Mouse (Mus musculus) frontal cortex, adult 2 months (tissue): ENCODE measurements around the gene Chkb. TPM values are rescaled to one million over a fixed set of nuclear protein-coding genes. Genes with fewer than 3 reads are reported as not detected.
A peak's percentile ranks its signal among the peaks of the same experiment; 100 is the strongest.

Experiments
- DNase-seq, 2 experiments: peaks; one replicate each; pipeline ENCODE4 v3.0.0; 2022; ENCODE audit warnings: low spot score in 1 of 2; ENCODE audit errors: extremely low spot score in 1 of 2
- polyA plus RNA-seq: library from polyadenylated mRNA; depleted of rRNA; stranded (reverse); fragments of >200 nt; gene quantifications from 2 replicates; pipeline ENCODE4 v1.2.3, GENCODE M21; 2012; rRNA removed

Gene Chkb
- polyA plus RNA-seq, result 66.1 and 70.7 TPM in 2 replicates

DNA sequence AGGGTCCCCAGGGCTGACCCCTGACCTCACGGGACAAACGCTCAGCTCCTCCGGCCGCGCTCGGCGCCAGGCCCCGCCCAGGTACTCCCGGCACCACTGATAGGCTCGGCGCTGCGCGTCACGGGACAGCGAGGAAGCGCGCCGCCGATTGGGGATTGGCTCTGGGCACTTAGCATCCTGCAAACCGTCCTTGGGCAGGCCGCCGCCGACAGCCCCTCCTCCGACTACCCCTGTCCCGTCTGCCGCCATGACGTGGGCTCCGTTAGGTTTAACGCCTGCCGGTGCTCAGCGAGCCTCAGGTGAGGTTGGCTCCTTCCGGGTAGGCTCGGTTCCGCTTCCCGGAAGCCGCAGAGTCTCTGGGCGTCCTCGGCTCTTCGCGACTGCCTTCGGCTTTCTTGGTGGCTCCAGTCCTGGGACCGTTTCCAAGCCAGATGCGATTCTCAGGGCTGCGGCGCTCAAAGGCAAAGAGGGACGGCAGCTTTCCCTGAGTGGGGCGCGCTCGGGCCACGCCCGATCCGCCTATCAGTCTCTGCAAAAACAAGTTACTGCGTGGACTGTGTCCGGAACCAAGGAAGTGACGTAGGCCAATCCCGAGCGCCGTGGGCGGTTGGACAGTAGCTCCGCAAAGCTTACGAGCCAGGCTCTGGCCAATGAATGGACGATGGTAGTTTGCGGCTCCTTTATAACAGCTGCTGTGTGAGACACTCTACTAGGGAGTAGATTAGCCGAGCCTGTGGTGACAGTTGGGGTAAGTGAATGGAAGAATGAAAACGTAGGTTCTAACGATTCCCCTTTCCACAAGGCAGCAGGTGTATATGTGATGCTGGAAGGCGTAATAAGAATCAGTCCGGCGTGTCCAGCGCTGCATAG, at the start of gene Chkb, which contains the start of the genes C730034F03Rik and Gm44502:
Gene Chkb, minus strand, starts transcription at position 557 of the 870 bp plus-strand sequence.
Gene C730034F03Rik, plus strand, starts transcription at position 238 of the 870 bp plus-strand sequence.
Gene Gm44502, minus strand, starts transcription at position 345 of the 870 bp plus-strand sequence.
- peak; percentile 93 to 97 for DNase-seq

DNA sequence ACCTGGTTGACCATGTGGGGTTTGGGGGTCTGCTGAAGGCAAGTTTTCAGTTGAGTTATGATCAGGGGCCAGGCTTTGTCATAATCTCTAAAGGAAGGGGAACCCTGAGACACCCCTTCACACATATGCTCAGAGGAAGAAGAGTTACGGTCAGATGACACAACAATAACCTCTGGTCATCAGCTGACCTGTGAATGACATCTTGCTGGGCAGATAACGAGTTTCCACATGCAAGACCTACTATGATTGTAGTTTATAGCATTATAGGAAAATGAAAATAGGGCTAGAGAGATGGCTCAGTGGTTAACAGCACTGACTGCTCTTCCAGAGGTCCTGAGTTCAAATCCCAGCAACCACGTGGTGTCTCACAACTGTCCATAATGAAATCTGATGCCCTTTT, 48.9 kb upstream of the Chkb start:
- no peak for DNase-seq

DNA sequence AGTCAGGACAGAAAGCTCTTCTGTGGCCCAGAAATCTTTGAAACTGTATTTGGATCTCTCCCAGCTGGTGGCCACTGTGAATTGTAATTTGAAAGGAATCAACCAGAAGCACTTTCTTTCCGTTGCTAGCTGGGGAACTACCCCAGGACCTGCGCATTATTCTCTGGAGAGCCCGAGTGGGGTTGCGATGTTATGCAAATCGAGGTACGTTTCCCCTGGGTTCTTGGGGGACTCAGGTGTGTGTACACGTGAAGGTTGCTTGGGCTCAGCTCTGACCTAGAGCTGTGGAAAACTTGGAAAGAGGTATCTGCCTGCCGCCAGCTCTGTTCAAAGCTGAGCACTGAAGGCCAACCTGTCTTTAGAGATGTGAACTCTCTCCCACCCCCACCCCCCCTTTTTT, 48.1 kb upstream of the Chkb start:
- no peak for DNase-seq

DNA sequence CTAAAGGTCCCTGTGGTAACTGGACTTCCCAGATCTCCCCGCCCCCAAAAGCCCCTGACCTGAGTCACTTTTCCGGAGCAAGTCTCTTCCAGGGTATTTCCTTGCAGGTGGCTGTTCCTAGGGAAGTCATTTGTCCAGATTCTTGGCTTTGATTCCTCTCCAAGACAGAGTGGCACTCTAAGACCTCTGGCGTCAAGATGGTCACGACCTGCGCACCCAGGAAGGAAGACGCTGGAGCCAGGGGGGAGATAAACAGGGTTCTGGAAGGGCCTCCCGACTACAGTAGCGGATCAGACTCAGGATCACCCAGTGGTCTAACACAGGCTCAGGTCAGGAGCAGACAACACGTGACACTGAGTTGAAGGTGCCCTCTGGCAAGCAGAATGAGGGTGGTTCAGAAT, 47.4 kb upstream of the Chkb start, which contains the start of gene Arsa:
Gene Arsa, minus strand, starts transcription at position 335 of the 401 bp plus-strand sequence.
- no peak for DNase-seq

DNA sequence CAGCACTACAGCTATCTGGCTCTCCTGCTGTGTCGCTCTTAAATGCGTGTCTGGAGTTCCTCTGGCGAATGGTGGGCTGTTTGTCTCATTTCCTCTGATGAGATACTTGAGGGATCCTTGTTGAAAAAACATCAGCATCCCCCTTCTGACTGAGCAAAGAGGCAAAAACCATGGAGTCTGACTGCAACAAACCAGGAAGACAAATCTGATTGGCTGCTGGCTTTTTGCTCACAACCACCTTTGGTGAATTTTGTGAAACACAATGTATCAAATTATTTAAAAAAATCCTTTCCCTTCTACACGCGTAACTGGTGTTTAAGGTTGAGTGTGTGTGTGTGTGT, 46.7 kb upstream of the Chkb start:
- no peak for DNase-seq

DNA sequence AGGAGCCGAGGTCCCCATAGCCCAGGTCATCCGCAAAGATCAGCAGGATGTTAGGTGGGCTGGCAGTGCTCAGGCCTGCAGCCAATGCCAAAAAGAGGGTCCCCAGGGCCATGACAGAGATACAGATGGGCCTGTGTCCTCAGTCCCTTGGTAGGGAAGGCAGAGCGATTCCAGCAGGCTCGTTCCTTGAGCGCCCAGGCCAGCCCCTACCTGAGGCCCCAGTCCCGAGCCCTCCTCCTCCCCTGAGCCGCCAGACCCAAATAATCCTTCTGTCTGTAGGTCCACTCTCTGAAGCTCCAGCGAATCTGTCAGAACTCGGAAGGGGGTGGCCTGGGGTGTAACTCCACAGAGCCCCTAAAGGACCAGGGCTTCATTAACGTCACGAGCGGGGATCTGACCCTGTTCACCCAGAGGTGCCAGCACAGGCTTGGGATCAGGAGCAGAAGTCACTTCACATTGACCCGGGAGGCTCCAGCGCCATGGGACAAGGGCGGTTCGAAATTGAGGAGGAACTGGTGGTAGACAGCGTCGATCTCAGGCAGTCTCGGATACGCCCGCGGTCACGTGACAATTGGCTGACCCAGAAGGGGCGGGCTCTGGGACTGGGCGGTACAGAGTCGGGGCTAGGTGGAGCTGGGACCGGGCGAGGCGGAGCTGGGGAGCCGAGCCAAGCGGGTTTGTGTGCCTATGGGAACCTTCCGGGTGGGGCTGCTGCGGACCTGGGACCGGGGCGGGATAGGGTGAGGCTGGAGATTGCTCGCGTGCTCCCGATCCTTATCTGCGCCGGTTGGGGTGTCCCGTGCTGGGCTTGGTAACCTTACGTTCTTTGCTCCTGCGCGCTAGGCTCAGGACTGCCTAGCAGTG, 46.1 kb upstream of the Chkb start:
- DNase-seq, result peak; percentile 86 to 92

DNA sequence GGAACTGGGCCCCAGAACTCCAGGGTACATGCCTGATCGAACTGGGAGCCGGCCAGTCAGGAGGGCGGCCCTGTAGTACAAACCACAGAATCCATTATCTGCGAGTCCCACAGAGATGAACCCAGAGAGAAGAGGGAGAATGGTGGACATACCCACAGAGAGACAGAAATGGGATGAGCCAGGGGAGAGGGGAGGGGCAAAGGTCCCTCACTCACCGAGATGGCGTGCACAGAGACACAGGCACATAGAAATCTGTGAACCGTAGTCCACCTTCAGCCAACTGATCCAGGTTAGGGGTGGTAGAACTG, 45.5 kb upstream of the Chkb start:
- DNase-seq, result no peak

DNA sequence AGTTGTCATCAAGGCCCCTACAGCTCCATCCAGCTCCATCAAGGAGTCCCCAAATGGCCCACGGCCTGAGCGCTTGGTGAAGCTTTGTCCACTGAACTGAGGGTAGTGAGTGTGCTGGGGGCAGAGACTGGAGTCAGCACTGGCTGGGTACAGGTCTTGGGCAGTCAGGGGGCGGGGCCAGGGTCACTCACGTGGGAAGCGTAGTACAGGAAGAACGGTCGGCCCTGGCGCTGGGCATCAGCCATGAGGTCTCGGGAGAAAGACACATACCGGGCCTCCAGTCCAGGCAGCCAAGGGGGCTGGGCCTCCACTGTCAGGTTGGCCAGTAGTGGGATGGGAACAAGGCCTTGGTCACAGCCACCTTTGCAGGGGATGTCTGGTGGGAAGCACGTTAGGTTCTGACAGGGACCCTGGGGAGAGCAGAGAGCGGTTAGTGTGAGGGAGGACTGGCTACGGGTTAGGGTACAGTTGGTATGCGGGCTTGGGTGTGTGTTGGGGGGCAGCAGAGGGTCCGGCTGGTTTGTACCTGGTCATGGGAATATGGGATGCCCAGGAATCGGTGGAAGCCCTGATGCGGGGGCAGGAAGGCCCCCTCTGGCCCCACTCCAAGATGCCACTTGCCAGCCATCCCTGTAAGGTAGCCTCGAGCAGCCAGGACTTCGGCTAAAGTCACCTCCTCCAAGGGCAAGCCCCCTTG, 45.0 kb upstream of the Chkb start:
- DNase-seq, result no peak

DNA sequence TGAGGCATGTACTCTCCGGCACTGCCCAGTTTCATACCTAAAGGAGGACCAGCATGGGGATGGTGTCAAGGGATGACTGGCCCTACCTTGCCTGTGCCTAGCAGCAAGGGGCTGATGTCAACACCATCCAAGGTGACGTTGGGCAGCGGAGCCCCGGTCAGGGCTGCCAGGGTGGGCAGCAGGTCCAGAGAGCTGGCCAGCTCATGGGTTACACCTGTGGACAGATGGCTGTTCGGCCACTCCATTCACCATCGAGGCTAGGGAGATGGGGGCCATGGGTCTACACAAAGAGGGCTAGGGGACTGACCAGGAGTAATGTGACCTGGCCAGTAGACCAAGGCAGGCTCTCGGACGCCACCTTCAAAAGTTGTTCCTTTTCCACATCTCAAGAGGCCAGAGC, 44.2 kb upstream of the Chkb start:
- DNase-seq, result no peak

DNA sequence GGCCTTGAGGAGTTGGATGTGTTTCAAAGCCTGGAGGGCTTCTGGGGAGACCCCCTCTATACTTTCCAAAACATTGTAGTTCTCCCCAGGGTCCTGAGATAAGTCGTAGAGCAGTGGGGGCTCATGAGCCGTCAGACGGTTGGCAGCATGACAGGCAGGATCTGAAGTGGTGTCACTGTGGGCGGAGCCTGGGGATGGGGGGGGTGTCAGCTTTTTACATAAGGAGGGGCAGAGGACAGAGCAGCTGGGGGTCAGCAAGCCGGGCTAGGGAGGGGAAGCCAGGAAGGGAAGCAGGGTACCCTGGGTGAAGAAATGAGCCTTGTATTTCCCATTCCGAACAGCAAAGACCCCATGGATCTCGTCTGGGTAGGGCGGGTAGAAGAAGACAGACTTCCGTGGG, 43.7 kb upstream of the Chkb start:
- DNase-seq, result no peak

DNA sequence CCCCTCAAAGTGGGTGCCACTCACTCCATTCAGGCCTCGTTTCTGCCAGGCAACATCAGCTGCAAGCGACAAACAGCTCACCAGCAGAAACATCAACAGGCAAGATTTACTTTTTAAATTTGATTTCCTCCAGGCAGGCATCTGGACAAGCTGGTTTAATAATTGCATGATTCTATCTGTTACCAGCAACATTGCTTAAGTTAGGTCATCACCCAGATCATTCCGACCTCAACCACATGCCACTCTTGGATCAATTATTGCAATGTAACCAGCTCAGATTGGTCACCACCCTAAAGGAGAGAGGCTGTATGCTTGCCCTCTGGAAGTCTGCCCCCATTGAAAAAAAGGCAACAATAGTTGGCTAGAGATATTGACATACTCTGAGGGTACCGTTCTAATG, 41.8 kb upstream of the Chkb start:
- DNase-seq, result no peak

DNA sequence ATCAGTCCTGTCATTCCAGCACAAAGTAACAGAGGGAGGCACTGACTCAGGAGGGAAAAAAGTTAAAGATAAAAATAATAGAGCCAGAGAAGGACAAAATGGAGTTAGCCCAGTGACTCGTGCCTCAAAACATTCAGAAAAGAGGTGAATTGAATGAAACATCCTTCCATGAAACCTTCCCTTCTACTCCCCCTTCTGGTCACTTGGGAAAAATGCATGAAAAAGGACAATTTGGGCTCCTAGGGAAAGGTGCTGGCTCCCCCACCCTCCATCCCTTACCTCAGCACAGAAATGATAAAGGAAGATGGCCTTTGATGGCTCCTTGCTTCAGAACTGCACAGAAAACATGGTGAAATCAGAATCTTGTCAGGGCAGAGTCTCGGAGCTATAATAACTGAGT, 38.9 kb upstream of the Chkb start:
- DNase-seq, result no peak

DNA sequence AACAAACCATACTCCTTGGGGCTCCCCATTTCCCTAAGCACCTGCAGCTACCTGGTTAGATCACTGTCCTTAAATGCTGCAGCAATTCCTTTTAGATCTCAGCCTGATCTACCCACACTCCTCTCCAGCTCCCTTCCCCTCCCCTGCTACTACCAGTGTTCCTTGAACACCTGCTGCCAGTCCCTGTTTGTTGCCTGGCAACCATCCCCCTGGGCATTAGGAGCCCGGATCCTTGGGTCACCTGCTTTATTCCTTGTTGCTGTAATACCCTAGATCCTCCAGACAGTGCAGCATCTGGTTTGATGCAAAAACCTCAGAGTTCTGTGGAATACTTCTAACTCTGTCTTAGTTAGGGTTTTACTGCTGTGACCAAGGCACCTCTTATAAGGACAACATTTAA, 35.3 kb upstream of the Chkb start:
- DNase-seq, result no peak

DNA sequence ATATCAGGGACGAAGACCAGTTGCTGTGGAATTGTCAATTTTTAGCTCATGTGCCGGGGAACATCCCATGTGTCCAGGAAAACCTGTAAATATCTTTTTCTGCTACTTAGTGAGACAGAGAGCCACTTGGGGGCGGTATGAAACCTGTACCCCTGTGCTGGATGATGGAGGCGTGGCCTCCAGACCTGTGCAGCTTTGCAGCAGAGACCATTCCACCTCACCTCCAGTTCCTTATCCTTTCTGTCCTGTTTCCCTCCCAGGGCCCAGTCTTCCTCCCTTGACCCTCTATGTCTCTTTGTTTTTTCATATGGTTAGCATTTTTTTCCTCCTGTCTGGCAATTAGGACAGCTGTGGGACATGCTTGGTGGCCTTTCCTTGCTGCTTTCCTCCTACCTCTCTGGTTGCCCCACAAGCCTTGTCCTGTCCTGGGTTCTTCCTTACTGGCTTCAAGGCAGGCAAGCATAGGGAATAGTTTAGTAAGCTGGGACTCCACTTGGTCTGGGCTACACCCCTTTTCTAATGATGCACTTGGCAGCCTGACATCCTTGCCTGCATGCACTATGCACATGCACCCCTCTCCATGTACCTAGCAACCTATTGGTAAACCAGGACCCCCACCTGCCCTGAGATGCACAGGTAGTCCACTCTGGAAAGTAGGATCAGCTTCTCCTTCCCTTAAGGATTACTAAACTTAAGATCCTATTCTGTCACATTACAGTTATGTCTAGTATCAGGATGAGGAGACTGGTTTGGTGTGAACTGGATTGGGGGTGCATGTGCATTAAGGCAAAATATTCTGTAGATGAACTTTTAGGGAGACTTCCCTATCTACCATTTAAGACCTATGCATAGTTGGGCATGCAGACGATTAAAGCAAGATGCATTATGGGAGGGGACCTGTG, 33.9 kb upstream of the Chkb start:
- DNase-seq, result no peak

DNA sequence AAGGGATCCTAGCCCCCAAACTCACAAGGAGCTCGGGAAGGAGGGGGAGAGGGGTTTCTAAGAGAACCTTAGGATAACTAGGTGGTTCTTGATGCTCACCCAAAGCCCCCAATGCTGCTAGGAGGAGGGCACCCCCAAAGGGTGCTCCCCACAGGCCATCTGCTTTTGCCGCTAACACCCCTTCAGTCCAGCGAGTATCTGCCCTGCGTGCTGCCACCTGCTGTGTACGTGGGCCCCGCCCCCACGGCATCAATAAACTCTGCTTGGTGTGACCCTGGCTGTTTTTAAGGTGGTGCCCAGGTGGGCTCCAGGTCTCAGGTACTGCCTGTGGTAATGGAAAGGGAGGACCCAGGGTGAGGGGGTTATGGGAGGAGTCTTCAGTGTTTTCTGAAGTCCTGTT, 32.5 kb upstream of the Chkb start:
- DNase-seq, result no peak

DNA sequence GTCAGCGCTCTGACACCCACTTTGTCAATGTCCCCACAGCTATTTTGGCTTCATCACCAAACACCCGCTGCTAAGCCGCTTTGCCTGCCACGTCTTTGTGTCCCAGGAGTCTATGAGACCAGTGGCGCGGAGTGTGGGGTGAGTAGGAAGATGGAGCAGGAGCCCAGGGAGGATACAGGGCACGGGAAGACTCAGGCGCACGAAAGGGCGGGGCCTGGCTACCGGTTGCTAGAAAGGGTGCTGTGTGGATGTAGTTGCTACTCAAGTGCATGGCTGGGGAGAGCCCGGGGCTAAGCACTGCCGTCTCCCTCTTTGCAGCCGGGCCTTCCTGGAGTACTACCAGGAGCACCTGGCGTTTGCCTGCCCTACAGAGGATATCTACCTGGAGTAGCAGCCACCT, 31.6 kb upstream of the Chkb start:
- no peak for DNase-seq

DNA sequence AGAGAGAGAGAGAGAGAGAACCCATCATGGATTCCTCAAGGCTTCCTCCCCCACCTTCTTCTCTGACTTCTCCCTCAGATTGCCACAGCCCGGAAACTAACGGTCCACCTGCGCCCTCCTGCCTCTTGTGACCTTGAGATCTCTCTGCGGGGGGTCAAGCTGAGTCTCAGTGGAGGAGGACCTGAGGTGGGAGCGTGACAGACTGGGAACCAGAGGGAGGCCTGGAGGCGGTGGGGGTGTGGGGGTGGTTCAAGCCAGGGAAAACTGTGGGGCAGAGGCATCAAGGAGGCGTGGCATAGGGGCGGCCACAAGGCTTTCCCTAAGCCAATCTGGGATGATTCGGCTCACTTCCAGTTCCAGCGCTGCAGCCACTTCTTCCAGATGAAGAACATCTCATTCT, 30.6 kb upstream of the Chkb start:
- no peak for DNase-seq

DNA sequence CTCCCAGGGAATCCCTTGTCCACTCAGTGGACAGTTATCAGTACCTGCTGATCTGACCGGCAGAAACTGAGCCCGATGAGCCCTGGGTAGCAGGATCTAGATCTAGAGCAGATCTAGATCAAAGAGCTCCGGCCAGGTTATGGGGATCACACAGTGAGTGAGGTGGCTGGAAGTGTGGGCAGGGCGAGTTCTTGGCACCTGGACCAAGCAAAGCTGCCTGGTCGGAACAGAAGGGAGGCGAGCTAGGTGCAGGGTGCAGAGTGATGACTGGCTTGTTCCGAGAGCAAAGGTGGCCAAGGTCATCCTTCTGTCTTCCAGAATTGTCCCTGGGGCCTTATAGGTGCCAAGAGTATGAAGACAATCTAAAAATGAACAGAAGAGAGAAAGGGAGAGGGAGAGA, 30.1 kb upstream of the Chkb start:
- DNase-seq, result no peak

DNA sequence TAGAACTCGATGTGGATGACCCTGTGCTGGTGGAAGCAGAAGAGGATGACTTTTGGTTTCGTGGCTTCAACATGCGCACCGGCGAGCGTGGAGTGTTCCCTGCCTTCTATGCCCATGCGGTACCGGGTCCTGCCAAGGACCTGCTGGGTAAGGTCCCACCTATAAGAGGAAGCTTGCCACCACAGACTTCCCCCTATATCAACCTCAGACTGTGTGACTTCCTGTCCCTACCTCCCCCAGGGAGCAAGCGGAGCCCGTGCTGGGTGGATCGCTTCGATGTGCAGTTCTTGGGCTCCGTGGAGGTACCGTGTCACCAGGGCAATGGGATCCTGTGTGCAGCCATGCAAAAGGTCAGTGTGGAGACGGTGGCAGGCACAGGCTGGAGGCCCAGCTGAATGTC, 29.2 kb upstream of the Chkb start:
- DNase-seq, result no peak

DNA sequence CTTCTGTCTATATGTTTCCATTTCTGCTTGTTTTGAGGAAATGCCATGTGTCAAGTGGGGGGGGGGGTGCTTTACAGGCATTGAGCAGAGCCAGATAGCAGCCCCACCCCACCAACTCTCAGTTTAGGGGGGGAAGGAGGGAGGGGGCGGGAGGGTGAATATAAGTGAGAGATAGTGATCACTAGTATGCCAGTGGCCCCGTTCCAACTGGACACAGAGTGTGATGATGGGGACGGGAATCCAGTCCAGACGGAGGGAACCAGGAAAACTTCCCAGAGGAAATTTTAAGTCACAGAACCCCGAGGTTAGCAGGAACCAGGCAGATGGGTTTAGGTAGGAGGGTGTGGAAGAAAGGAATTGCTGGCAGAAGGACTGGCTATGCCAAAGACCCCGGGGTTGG, 25.9 kb upstream of the Chkb start:
- DNase-seq, result no peak
